Mouse (Mus musculus): ENCODE measurements at regions not wholly inside any gene's neighbourhood (a gene's known extent, or its start where the extent isn't known, plus 50 kb on each side); places are given as distances from the start of the nearest gene placed in this dataset.

GRCm38 (mm10) chr2:61297135-61297534 lies 281.2 kb upstream of the Tank start:
- TF ChIP-seq USF1 (IDR thresholded peaks at IDR 0.05; ENCODE audit: low read depth), result no peak
- no peak for TF ChIP-seq MAX (IDR thresholded peaks at IDR 0.05)
- no peak for TF ChIP-seq MYOG (IDR thresholded peaks at IDR 0.05; ENCODE audit: control insufficient read depth, extremely low read depth, insufficient read length)

All from C2C12 (cell line).